Mouse (Mus musculus) ES-Bruce4 (cell line): Measurements from ENCODE around the gene Spata16.

Experiments used
- CTCF ChIP-seq: IDR thresholded peaks from one replicate; pipeline ENCODE4 v1.8.1; 2011; ENCODE audit warnings: low read depth, low read length
- POLR2A ChIP-seq: IDR thresholded peaks from one replicate; pipeline ENCODE4 v1.8.1; 2011; ENCODE audit warnings: low read length; ENCODE audit not compliant: insufficient read depth

DNA sequence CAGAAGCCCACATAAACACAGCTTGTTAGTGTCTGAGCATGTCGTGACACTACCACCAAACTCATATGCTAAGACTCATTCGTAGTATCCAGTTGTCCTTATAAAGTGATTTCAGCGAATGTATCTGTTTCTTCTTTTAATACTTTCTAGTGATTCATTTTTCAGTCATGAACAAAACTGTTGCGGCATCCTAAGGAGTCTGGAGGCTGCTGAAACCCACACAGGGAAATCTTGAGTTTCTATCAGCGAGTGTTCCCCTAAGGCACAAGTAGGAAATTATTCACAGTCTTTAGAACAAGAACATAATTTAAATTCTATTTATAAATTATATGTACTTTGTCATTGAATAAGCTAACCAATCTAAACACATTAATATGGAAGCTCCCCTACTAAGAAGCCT lies 216.1 kb downstream of the Spata16 start:
- TF ChIP-seq CTCF = no peak
- TF ChIP-seq POLR2A = no peak
